Mouse (Mus musculus): ENCODE results near the gene Lrig3.

DNA sequence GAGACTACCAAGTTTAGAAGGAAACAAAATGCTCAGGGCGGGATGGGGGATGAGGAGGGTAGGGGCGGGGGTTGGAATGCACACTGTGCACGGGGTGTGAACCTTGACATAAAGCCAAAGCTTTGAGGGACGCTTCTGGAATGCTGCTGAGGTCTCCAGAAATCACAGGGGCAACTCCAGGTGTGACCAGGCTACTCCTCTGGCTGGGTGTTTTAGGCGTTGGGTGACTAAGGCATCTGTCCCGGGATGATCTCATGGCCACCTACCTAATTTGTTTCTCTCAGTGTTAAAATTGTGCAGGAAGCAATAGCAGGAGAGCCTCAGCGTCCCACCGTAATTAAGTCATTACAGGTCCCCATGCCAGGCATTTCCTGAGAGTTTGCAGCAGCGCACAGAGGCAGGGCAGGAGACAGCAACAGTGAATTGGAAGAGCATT lies 48.5 kb upstream of the Lrig3 start:
- TF ChIP-seq CHD2 (IDR thresholded peaks at IDR 0.05; ENCODE audit: low read depth, low read length) (no peak), MAFK (IDR thresholded peaks at IDR 0.05; ENCODE audit: insufficient read depth, low read depth, low read length) (no peak), ZC3H11A (IDR thresholded peaks at IDR 0.05; ENCODE audit: borderline replicate concordance, low read depth, low read length) (no peak), HCFC1 (IDR thresholded peaks at IDR 0.05; ENCODE audit: borderline replicate concordance, insufficient read depth, low read length) (no peak), ZNF384 (IDR thresholded peaks at IDR 0.05; ENCODE audit: low read depth, low read length) (no peak)
